Comparison of ENCODE assay signal across 27 mouse cellular contexts in the genomic region with DNA sequence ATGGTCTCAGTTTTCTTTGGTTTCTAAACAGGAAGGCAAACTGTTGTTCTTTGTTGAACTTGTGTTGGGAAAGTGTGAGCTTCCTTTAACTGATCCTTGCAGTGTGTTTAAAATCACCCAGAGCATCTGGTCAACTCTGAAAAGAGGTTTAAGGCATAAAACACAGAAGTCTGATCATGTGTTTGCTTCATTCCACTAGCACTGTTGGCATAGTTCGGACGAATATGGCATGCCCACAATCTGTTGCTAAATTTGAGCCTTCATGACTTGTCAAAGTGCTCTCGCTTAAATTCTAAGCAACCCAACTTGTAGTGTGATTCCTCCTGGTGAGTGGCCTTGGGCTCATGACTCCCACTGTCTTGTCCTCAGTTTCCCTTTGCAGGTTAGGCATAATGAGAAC.
DNase-seq lines count a peak whose midpoint lies in the region; ATAC-seq and TF ChIP-seq lines count a peak whose summit lies in the region.
"Had no signal": no experiment of that assay in that cellular context is flagged by ENCODE, and none has a peak within 500 bp of the region (broad histone marks: within the 10 kb centered on the region; RNA-seq: fewer than 3 reads in every experiment).

No protein-coding gene starts in this region.

- H3K27ac ChIP-seq in lung, postnatal 0 days (ENCODE audit: low read length): no peak overlapping the region
- no peak overlapping the region for H3K27ac ChIP-seq in midbrain, postnatal 0 days (ENCODE audit: low read depth, low read length)
- H3K27ac ChIP-seq: embryonic facial prominence, embryonic 10.5 days; embryonic facial prominence, embryonic 12.5 days; forebrain, embryonic 13.5 days had no signal

- TF ChIP-seq CTCF in lung, postnatal 0 days (IDR thresholded peaks at IDR 0.05): no peak
- no peak for TF ChIP-seq CTCF in midbrain, postnatal 0 days (IDR thresholded peaks at IDR 0.05)

- no peaks in the 10 kb centered on the region for H3K9me3 ChIP-seq in lung, postnatal 0 days (ENCODE audit: low read length)
- H3K9me3 ChIP-seq in midbrain, postnatal 0 days (ENCODE audit: low read length): no peaks in the 10 kb centered on the region
- H3K9me3 ChIP-seq: embryonic facial prominence, embryonic 10.5 days; embryonic facial prominence, embryonic 12.5 days; forebrain, embryonic 13.5 days had no signal

- H3K27me3 ChIP-seq in lung, postnatal 0 days (replicated peaks; ENCODE audit: insufficient read depth, low read length): no peaks in the 10 kb centered on the region
- no peaks in the 10 kb centered on the region for H3K27me3 ChIP-seq in midbrain, postnatal 0 days (ENCODE audit: insufficient read depth, low read length)
- H3K27me3 ChIP-seq: CH12.LX; embryonic facial prominence, embryonic 12.5 days; forebrain, embryonic 13.5 days; Patski had no signal

- H3K36me3 ChIP-seq in lung, postnatal 0 days (ENCODE audit: insufficient read depth, low read length): no peaks in the 10 kb centered on the region
- no peaks in the 10 kb centered on the region for H3K36me3 ChIP-seq in midbrain, postnatal 0 days (ENCODE audit: insufficient read depth, low read length)
- H3K36me3 ChIP-seq: embryonic facial prominence, embryonic 10.5 days; embryonic facial prominence, embryonic 12.5 days; G1E had no signal

- WGBS in lung, postnatal 0 days: 80% methylated on average over 3 of the region's 3 CpGs
- 97% methylated on average over 3 of the region's 3 CpGs for WGBS in midbrain, postnatal 0 days

- no peak overlapping the region for H3K4me3 ChIP-seq in lung, postnatal 0 days (ENCODE audit: low read depth, low read length)
- H3K4me3 ChIP-seq in midbrain, postnatal 0 days (ENCODE audit: low read depth, low read length): no peak overlapping the region
- H3K4me3 ChIP-seq: embryonic facial prominence, embryonic 10.5 days; embryonic facial prominence, embryonic 12.5 days; forebrain, embryonic 13.5 days had no signal

- no peak for DNase-seq in frontal cortex, postnatal 14 days (ENCODE audit: low spot score in 2 of 2)
- DNase-seq in lung, postnatal 25 days (ENCODE audit: low spot score): peak; percentile 28
- DNase-seq in lung, postnatal 0 days (ENCODE audit: low spot score): no peak
- DNase-seq in 416B (ENCODE audit: low read depth): peak; percentile 13
- DNase-seq in brain, adult 2 months (ENCODE audit: low read depth, low spot score): peak; percentile 47
- DNase-seq in urinary bladder, postnatal 25 days (ENCODE audit: low spot score): no peak
- no peak for DNase-seq in midbrain, postnatal 0 days (ENCODE audit: low spot score)
- DNase-seq: adrenal gland, adult 8-10 months; adrenal gland, postnatal 14 days; adrenal gland, postnatal 36 days; B cell, adult 2 months; cerebellum, adult 11 months; cerebellum, adult 18-20 months; cerebellum, adult 8-10 months; cerebellum, adult 9-11 months; cerebellum, postnatal 14 days; cerebellum, postnatal 36 days had no signal

- peak; percentile 84 for ATAC-seq in frontal cortex, adult (ENCODE audit: low TSS enrichment)
- no peak for ATAC-seq in lung, postnatal 0 days
- ATAC-seq in midbrain, postnatal 0 days (ENCODE audit: low FRiP score): no peak
- ATAC-seq: activated CD4-positive, CD25-positive, alpha-beta regulatory T cell, adult 4 months; CD4-positive, CD25-positive, alpha-beta regulatory T cell, adult 4 months; forebrain, embryonic 13.5 days; forebrain, embryonic 16.5 days; Patski had no signal

- no peaks in the 10 kb centered on the region for H3K4me1 ChIP-seq in lung, postnatal 0 days (ENCODE audit: insufficient read depth, low read depth, low read length)
- no peaks in the 10 kb centered on the region for H3K4me1 ChIP-seq in midbrain, postnatal 0 days (ENCODE audit: insufficient read depth, low read length)
- H3K4me1 ChIP-seq: embryonic facial prominence, embryonic 12.5 days; forebrain, embryonic 13.5 days had no signal

- no peak overlapping the region for H3K9ac ChIP-seq in lung, postnatal 0 days (replicated peaks; ENCODE audit: low read depth)
- no peak overlapping the region for H3K9ac ChIP-seq in midbrain, postnatal 0 days (replicated peaks; ENCODE audit: low read length, poor library complexity, severe bottlenecking)
- H3K9ac ChIP-seq: embryonic facial prominence, embryonic 12.5 days; forebrain, embryonic 13.5 days had no signal

- H3K4me2 ChIP-seq in lung, postnatal 0 days (replicated peaks; ENCODE audit: low read depth, low read length): no peak overlapping the region
- H3K4me2 ChIP-seq in midbrain, postnatal 0 days (ENCODE audit: low read depth, low read length, poor library complexity, severe bottlenecking): no peak overlapping the region
- H3K4me2 ChIP-seq: embryonic facial prominence, embryonic 12.5 days; forebrain, embryonic 13.5 days had no signal

- no peak for TF ChIP-seq EP300 in lung, postnatal 0 days (IDR thresholded peaks at IDR 0.05)

Comparison
In these comparisons a context has a peak if more than half of its experiments do, and no peak if none do; other contexts are left out.
1. DNase-seq: peak in lung, postnatal 25 days (single experiment), 416B (single experiment) and brain, adult 2 months (single experiment); none in frontal cortex, postnatal 14 days (0 of 2), lung, postnatal 0 days (single experiment), urinary bladder, postnatal 25 days (single experiment) and midbrain, postnatal 0 days (single experiment).